Mouse (Mus musculus) myocyte (in vitro differentiated cells): ENCODE measurements around the gene Ppp1r13l. TPM values are rescaled to one million over a fixed set of nuclear protein-coding genes. Genes with fewer than 3 reads are reported as not detected.

ENCODE experiments used
- H3K27me3 ChIP-seq: one replicate; pipeline ENCODE4 v1.6.1; 2011; ENCODE audit not compliant: control insufficient read depth, insufficient read depth, insufficient read length
- H3K36me3 ChIP-seq: one replicate; pipeline ENCODE4 v1.6.1; 2011; ENCODE audit not compliant: control insufficient read depth, insufficient read depth
- H3K4me2 ChIP-seq: one replicate; pipeline ENCODE4 v1.6.1; 2011; ENCODE audit warnings: low read depth, control low read depth
- H3K4me3 ChIP-seq: one replicate; pipeline ENCODE4 v1.5.1; 2011; ENCODE audit warnings: mild to moderate bottlenecking, control low read depth, moderate library complexity
- H3K79me2 ChIP-seq: one replicate; pipeline ENCODE4 v1.6.1; 2011; ENCODE audit not compliant: control insufficient read depth, insufficient read depth
- H3ac ChIP-seq: one replicate; pipeline ENCODE4 v1.6.1; 2011; ENCODE audit not compliant: control insufficient read depth, insufficient read length
- CEBPB ChIP-seq: IDR thresholded peaks from 2 replicates; pipeline ENCODE4 v1.6.1; 2011; ENCODE audit warnings: mild to moderate bottlenecking, moderate library complexity; ENCODE audit not compliant: poor library complexity, insufficient read depth, severe bottlenecking
- E2F4 ChIP-seq: IDR thresholded peaks from one replicate; pipeline ENCODE4 v1.6.1; 2011; ENCODE audit warnings: mild to moderate bottlenecking, control low read depth, moderate library complexity; ENCODE audit not compliant: insufficient read depth
- MAX ChIP-seq: IDR thresholded peaks from one replicate; pipeline ENCODE4 v1.6.1; 2011; ENCODE audit warnings: low read depth, mild to moderate bottlenecking, control low read depth
- MYOD1 ChIP-seq, 3 experiments: IDR thresholded peaks; one replicate each; pipeline ENCODE4 v1.6.1; 2011; ENCODE audit warnings: control low read depth in 2 of 3, low read depth in 2 of 3, mild to moderate bottlenecking in 2 of 3, moderate library complexity in 1 of 3; ENCODE audit not compliant: insufficient read length in 2 of 3, control insufficient read depth in 1 of 3
- MYOG ChIP-seq, 3 experiments: IDR thresholded peaks; one replicate each; pipeline ENCODE4 v1.6.1; 2011; ENCODE audit warnings: control low read depth in 2 of 3, low read depth in 2 of 3, mild to moderate bottlenecking in 2 of 3; ENCODE audit not compliant: insufficient read length in 2 of 3, control insufficient read depth in 1 of 3, insufficient read depth in 1 of 3
- POLR2A ChIP-seq: IDR thresholded peaks from one replicate; pipeline ENCODE4 v1.6.1; 2011; ENCODE audit warnings: low read depth, mild to moderate bottlenecking, control low read depth, moderate library complexity; ENCODE audit not compliant: insufficient read length
- POLR2AphosphoS2 ChIP-seq: IDR thresholded peaks from one replicate; pipeline ENCODE4 v1.6.1; 2011; ENCODE audit warnings: low read depth, control low read depth; ENCODE audit not compliant: insufficient read length
- REST ChIP-seq: IDR thresholded peaks from one replicate; pipeline ENCODE4 v1.6.1; 2011; ENCODE audit warnings: mild to moderate bottlenecking, control low read depth, moderate library complexity; ENCODE audit not compliant: insufficient read depth, insufficient read length
- SRF ChIP-seq: IDR thresholded peaks from one replicate; pipeline ENCODE4 v1.6.1; 2011; ENCODE audit warnings: low read depth; ENCODE audit not compliant: control insufficient read depth, insufficient read length
- TCF12 ChIP-seq: IDR thresholded peaks from one replicate; pipeline ENCODE4 v1.6.1; 2011; ENCODE audit warnings: mild to moderate bottlenecking, control low read depth; ENCODE audit not compliant: poor library complexity, insufficient read depth, severe bottlenecking
- TCF3 ChIP-seq: IDR thresholded peaks from one replicate; pipeline ENCODE4 v1.6.1; 2011; ENCODE audit warnings: low read depth, control low read depth; ENCODE audit not compliant: insufficient read length
- USF1 ChIP-seq: IDR thresholded peaks from one replicate; pipeline ENCODE4 v1.6.1; 2011; ENCODE audit warnings: low read depth, mild to moderate bottlenecking, control low read depth, moderate library complexity
- polyA plus RNA-seq: library from polyadenylated mRNA; unstranded; fragments of >200 nt; fragmentation: generic; extraction: Trizol; gene quantifications from one replicate; pipeline ENCODE4 v1.2.1, GENCODE M21; 2012; ENCODE audit warnings: missing spikeins

The Ppp1r13l gene
- polyA plus RNA-seq, 1 experiment, result 36.0 TPM

DNA sequence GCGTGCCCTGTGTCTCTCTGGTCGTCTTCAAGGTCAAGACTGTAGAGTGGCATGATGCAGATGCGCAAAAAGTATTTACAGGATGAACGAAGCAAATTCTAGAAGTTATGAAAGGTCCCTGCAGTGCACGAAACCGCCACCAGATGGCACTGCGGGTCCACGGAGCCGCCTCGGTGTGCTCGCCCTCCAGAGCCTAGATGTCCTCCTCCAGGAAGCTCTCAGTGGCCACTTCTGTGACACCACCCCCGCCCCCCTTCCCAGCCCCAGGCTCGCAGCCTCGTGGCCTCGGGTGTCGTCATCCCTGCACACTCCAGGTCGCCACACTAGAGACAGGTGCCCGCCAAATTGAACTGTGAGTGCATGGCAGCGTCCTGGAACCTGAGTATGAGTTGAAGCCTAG, 45.9 kb downstream of the Ppp1r13l start:
- peaks cover 17% of the 10 kb centered on the region for H3K27me3 ChIP-seq
- no peak overlapping the region for H3ac ChIP-seq
- no peak overlapping the region for H3K4me3 ChIP-seq
- no peaks in the 10 kb centered on the region for H3K36me3 ChIP-seq
- H3K79me2 ChIP-seq, result no peaks in the 10 kb centered on the region
- H3K4me2 ChIP-seq, result peak overlapping the region; percentile 62
- TF ChIP-seq E2F4 (no peak), CEBPB (no peak), REST (no peak), TCF3 (no peak), USF1 (no peak), TCF12 (no peak), POLR2AphosphoS2 (no peak), MYOG (IDR thresholded peaks at IDR 0.05; ENCODE audit: control insufficient read depth in 1 of 3, insufficient read depth in 1 of 3, insufficient read length in 2 of 3, low read depth in 2 of 3) (no peak), MYOD1 (IDR thresholded peaks at IDR 0.05; ENCODE audit: control insufficient read depth in 1 of 3, insufficient read length in 2 of 3, low read depth in 2 of 3) (no peak), MAX (no peak), SRF (no peak)

DNA sequence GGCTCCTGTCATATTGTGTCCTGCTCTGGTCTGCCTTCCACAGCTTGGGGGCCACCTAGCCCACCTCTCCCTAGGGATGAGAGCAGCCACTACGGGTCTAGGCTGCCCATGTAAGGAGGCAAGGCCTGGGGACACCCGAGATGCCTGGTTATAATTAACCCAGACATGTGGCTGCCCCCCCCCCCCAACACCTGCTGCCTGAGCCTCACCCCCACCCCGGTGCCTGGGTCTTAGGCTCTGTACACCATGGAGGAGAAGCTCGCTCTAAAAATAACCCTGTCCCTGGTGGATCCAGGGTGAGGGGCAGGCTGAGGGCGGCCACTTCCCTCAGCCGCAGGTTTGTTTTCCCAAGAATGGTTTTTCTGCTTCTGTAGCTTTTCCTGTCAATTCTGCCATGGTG, 50.2 kb downstream of the Ppp1r13l start:
- Histone ChIP-seq H3K36me3 (no peaks in the 10 kb centered on the region), H3K4me2 (peak overlapping the region; percentile 67), H3ac (no peak overlapping the region), H3K4me3 (peak overlapping the region; percentile 37), H3K79me2 (no peaks in the 10 kb centered on the region), H3K27me3 (no peaks in the 10 kb centered on the region)
- no peak for TF ChIP-seq TCF3
- no peak for TF ChIP-seq E2F4
- TF ChIP-seq MYOG (IDR thresholded peaks at IDR 0.05; ENCODE audit: control insufficient read depth in 1 of 3, insufficient read depth in 1 of 3, insufficient read length in 2 of 3, low read depth in 2 of 3), result peak in 2 of 3 experiments; percentile 48 to 75
- TF ChIP-seq SRF, result no peak
- TF ChIP-seq MYOD1 (IDR thresholded peaks at IDR 0.05; ENCODE audit: control insufficient read depth in 1 of 3, insufficient read length in 2 of 3, low read depth in 2 of 3), result peak; percentile 0 to 83 (median 28)
- TF ChIP-seq REST, result no peak
- no peak for TF ChIP-seq USF1
- TF ChIP-seq TCF12, result no peak

DNA sequence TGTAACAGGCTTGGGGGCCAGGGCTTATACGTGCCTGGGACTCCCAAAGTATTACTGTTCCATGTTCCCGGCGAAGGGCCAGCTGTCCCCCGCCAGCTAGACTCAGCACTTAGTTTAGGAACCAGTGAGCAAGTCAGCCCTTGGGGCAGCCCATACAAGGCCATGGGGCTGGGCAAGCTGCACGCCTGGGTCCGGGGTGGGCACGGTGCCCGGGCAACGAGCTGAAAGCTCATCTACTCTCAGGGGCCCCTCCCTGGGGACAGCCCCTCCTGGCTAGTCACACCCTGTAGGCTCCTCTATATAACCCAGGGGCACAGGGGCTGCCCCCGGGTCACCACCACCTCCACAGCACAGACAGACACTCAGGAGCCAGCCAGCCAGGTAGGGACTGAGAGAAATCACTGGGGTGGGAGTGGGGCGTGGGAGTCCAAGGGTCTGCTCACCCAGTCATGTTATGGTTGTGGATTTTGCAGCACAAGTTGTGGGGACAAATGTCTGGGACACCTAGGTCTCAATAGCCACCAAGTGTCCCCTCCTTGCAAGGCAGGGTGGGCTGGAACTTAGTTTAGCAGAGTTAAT, 51.3 kb downstream of the Ppp1r13l start:
- Histone ChIP-seq H3K4me2 (peak overlapping the region; percentile 67), H3ac (no peak overlapping the region), H3K36me3 (no peaks in the 10 kb centered on the region), H3K27me3 (no peaks in the 10 kb centered on the region), H3K4me3 (peak overlapping the region; percentile 37), H3K79me2 (no peaks in the 10 kb centered on the region)
- no peak for TF ChIP-seq MAX
- TF ChIP-seq MYOD1 (IDR thresholded peaks at IDR 0.05; ENCODE audit: control insufficient read depth in 1 of 3, insufficient read length in 2 of 3, low read depth in 2 of 3), result peak in 2 of 3 experiments; percentile 33 to 74
- TF ChIP-seq CEBPB, result no peak
- no peak for TF ChIP-seq TCF3
- no peak for TF ChIP-seq E2F4
- TF ChIP-seq USF1, result no peak
- TF ChIP-seq MYOG (IDR thresholded peaks at IDR 0.05; ENCODE audit: control insufficient read depth in 1 of 3, insufficient read depth in 1 of 3, insufficient read length in 2 of 3, low read depth in 2 of 3), result peak in 2 of 3 experiments; percentile 62 to 69
- peak; percentile 50 for TF ChIP-seq POLR2AphosphoS2
- no peak for TF ChIP-seq TCF12
- no peak for TF ChIP-seq REST
- TF ChIP-seq POLR2A, result peak; percentile 59
- peak; percentile 94 for TF ChIP-seq SRF

DNA sequence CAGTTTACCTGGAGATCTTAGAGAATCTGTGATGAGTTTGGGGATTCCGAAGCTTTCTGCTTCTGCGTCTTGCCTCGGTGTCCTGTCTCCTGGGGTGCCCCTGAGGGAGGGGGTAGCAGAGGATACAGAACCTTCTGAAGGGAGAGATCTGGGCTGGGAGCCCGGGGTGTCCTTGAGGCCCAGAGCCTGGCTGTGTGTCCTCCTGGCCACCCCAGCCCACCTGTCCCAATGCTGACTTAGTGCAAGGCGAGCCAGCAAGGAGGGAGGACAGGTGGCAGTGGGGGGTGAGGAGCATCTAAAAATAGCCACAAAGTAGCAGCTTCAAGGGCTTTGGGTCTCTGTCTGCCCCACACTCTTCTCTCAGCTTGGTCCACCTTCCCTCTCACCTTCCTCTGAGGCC, 52.2 kb downstream of the Ppp1r13l start:
- Histone ChIP-seq H3K4me2 (peak overlapping the region; percentile 56), H3K4me3 (peak overlapping the region; percentile 37)

DNA sequence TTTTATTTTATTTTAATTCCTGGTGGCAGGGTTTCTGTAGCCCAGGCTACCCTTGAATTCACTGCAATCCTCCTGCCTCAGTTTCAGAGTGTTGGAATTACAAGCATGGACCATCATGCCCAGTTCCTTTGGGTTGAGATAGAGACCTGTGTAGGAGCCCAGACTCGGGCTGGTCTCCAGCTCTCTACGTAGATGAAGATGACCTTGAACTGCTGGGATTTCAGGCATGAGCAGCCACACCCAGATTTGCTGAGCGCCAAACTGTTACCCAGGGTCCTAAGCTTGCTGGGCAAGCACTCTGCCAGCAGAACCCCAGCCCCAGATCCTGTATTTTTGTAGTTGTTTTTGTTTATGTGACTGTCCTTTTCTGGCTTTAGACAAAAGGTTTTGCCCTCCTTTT, 54.0 kb downstream of the Ppp1r13l start:
- Histone ChIP-seq H3K36me3 (no peaks in the 10 kb centered on the region), H3K27me3 (peaks cover 5% of the 10 kb centered on the region), H3K79me2 (no peaks in the 10 kb centered on the region), H3ac (no peak overlapping the region), H3K4me3 (no peak overlapping the region), H3K4me2 (no peak overlapping the region)
- TF ChIP-seq E2F4 (no peak), MYOG (IDR thresholded peaks at IDR 0.05; ENCODE audit: control insufficient read depth in 1 of 3, insufficient read depth in 1 of 3, insufficient read length in 2 of 3, low read depth in 2 of 3) (no peak), MYOD1 (IDR thresholded peaks at IDR 0.05; ENCODE audit: control insufficient read depth in 1 of 3, insufficient read length in 2 of 3, low read depth in 2 of 3) (no peak), SRF (no peak), TCF3 (no peak), TCF12 (no peak), USF1 (no peak)

More for the DNA sequence above, 52.2 kb downstream of the Ppp1r13l start:
- H3K79me2 ChIP-seq, result no peaks in the 10 kb centered on the region
- no peak overlapping the region for H3ac ChIP-seq
- no peaks in the 10 kb centered on the region for H3K36me3 ChIP-seq
- TF ChIP-seq E2F4, result no peak
- TF ChIP-seq MYOD1 (IDR thresholded peaks at IDR 0.05; ENCODE audit: control insufficient read depth in 1 of 3, insufficient read length in 2 of 3, low read depth in 2 of 3), result peak in 2 of 3 experiments; percentile 76 to 91
- TF ChIP-seq MYOG (IDR thresholded peaks at IDR 0.05; ENCODE audit: control insufficient read depth in 1 of 3, insufficient read depth in 1 of 3, insufficient read length in 2 of 3, low read depth in 2 of 3), result peak in 2 of 3 experiments; percentile 70 to 89
- H3K27me3 ChIP-seq, result peaks cover 4% of the 10 kb centered on the region
